Mouse (Mus musculus) gastrocnemius, postnatal 14 days (tissue): ENCODE results near the gene Aox2. TPM values are rescaled to one million over a fixed set of nuclear protein-coding genes. Genes with fewer than 3 reads are reported as not detected.

Source experiments
- DNase-seq: peaks from one replicate; pipeline ENCODE4 v3.0.0; 2021; ENCODE audit warnings: mixed read lengths
- intact Hi-C: fragments of 180-260 bp; cut with DNase I; formaldehyde crosslinking; loops from one replicate; pipeline ENCODE4 v1.15.1; 2025; ENCODE audit warnings: low total_unique reads
- total RNA-seq, 2 experiments: library from RNA; stranded (reverse); gene quantifications; 2 replicates each; pipeline ENCODE4 v1.2.3; 2021

Gene Aox2
- total RNA-seq, 2 experiments from 2014 or later: 0.08 to 0.13 TPM

DNA sequence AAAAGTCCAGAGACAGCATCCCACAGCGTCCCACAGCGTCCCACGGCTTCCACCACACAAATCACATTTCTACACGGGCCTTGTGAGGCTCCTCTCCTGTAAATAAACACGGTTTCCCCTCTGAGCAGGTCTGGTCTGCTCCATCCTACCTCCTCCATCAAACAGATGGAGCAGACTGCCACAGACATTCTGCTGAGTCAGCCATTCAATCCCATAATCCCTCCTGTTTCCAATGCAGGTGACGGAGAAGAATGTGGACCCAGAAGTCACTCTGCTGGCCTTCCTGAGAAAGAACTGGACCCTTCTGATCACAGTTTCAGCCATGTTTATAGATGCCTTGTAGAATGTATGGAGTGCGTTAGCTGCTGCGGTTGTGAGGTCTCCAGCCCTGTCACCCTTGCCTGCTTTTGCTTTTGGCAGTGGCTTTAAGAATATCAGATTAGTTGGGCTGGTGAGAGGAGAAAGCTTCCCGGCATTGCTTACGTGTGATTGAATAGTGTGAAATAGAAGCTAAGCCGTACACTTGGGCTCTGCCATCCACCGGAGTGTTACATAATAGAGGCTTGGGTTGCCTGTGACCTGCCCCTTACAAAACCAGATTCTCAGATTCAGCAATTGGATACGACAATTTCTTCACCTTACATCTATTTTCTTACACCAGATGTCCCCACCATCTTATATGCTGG is 3.0 kb downstream of the Aox2 start:
- DNase-seq: no peak
- intact Hi-C loops: no loop called here

DNA sequence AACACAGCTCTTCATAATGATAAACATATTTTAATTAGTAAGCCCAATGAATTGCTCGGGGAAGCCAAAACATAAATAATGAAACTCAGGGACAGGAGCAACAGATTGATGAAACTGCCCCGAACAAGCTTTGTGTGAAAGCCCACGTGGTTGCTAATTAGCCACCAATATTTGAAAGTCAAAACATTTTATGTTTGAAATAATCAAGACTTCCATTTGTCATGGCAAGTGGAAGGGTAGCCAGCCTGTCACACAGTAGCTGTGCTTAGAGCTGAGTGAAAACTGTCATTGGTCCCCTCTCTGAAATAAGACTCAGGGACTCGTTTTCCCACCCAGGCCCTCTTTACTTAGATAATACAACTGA is 3.5 kb downstream of the Aox2 start:
- DNase-seq: no peak
- intact Hi-C loops: no loop called here

DNA sequence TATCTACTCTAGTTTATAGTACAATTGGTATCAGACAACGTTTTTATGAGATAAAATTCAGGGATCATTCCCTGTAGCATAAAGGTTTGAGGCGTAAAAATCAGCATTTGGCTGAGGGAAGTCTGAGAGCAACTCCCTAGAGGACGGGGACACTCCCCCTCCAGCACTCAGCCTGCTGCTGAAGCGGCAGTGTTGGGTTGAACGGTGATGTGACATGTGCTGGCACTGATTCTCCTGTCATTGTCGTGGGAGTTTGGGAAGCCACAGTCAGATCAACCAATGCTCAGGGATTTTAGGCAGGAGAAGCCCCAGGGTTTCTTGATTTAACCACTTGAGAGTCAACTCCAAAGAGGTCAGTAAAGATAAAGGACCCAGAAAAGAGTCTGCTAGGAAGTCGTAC is 6.4 kb downstream of the Aox2 start:
- intact Hi-C loops: no loop called here
- no peak for DNase-seq

DNA sequence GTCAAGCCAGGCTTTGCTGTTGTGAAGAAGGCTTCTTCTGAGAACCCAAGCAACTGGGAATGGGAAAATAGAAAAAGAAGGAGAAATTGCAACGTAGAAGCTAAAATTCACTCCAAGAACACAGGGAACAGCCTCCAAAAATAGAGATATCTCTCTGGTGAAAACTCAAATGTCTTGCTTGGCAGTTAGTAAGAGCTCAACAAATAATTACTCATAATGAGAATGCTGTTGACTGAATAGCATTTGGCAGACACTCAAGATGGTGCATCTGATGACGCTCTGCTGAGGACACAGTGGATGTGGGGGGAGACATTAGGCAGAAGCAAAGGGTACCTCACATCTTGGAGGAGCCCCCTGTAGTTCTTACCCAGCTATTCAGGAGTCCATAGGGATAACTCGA is 10.0 kb downstream of the Aox2 start:
- intact Hi-C loops: no loop called here

DNA sequence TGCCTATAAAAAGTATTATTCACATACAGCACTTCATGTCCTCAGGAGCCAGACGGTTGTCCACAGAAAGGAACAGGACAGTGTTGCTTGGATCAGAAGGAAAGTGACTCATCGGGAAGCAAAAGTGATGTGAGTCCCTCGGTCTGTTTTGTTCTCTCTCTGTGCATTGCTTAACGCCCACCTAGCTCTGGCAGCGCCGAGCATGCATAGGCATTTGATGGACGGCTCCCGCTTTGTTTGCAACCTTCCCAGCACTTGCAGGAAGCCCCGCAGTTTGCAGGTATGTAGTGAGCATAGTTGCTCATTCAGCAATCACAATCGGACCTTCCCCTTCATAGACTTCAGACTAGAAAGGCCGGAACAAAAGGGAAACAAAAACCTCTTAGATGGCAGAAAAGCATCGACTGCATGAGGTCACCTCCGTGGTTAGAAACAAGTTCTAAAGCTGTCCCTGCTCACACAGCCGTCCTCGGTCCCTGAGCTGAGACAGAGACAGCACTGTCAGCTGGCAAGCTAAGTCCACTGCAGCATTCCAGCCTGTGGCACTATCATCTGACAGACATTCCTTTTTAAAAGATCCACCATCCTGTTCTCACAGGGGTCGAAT is 11.8 kb downstream of the Aox2 start:
- intact Hi-C loops: no loop called here
- no peak for DNase-seq

More for the DNA sequence above, 10.0 kb downstream of the Aox2 start:
- DNase-seq: no peak

DNA sequence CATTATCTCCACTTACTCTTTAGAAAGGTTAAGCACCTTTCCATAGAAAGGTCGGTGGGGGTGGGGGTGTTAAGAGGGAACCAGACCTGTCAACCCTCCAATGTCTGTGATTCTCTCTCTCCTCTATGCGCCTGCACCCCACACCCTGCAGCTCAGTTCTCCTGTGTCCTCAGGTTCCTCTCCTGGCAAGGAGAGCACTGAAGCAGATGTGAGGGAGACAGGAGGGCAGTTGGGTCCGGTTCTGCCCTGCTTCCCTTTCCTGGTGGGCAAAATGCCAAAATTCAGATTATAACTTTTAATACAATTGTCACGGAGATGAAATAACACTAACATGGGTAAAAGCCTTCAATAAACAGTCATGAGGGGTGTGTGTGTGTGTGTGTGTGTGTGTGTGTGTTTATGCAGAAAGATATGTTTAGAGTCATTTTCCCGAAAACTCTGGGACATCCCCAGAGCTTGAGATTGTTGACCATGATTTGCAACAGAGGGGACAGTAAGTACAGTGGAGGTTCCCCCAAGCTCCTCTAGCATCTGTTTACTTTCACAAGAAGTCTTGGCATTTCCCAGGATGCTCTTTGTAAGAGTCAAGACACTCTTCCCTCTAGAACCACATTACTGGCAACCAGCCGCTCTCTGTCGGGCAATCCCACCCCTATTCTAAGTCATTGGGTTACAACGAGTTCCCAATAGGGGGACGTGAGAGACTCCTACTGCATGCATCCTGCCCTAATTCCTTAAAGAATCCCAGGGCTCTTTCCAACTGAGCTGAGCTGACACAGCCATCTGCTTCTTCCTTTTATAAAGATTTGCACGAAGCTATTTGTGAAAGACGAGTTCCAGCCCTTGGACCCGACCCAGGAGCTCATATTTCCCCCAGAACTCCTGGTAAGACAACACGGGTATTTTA is 13.5 kb downstream of the Aox2 start:
- intact Hi-C loops: no loop called here
- DNase-seq: peak; percentile 55

DNA sequence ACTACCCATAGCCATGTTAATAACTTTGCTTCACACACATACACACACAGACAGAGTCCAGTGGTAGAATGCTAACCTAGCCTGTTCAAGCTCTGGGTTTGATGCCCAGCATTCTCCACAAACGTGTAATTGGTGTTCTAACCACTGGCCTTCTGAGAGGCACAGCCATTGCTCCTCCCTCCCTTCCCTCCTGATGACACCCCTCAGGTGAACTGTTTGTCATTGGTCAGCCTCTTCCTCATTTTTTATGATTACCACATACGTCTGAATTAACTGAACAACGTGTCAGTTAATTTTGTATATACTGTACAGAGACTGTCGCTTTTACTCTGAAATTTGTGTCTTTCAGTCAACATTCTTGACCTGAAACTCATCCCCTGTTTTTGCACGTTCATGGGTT is 16.6 kb downstream of the Aox2 start:
- DNase-seq: no peak
- intact Hi-C loops: loop anchor here (5.0 kb wide), 1 partner anchor 137 kb away; no protein-coding TSS in a partner anchor

DNA sequence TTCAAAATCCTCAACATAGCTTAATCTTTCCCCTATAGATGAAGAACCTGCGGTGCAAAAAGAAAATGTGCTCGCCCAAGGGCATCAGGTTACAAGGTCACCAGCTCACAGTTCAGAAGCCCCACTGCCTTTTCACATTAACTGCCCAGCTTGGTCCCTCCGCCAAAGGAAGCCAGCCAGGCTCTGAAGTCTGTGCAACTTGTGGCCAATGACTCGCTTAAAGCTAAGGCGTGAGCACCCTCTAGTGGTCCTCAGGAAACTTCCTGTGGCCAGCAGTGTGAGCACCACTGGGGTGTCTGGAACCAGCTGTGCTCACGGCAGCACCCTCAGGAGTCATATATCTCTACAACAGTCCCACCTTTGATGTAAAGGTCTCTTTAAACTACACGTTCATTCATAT is 18.2 kb downstream of the Aox2 start:
- intact Hi-C loops: loop anchor here (5.0 kb wide), 1 partner anchor 139 kb away; no protein-coding TSS in a partner anchor
- DNase-seq: peak; percentile 82

DNA sequence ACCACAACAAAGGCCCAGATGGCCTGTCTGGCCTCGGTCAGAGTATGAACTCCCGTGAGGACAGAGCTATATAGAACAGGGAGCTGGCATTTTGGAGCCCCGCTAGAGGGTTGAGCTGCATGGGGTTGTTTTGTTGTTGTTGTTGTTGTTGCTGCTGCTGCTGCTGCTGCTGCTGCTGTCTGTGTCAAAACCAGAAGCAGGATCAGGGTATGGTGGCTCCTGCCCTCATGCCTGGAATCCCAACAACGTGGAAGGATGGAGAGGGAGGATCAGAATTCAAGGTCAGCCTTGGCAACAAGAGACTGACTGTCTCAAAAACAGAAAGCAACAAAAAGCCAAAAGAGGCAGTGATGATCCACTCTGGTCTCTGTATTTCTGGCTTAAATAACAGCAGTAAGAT is 18.7 kb downstream of the Aox2 start:
- DNase-seq: no peak
- intact Hi-C loops: loop anchor here (5.0 kb wide), 1 partner anchor 140 kb away; no protein-coding TSS in a partner anchor

DNA sequence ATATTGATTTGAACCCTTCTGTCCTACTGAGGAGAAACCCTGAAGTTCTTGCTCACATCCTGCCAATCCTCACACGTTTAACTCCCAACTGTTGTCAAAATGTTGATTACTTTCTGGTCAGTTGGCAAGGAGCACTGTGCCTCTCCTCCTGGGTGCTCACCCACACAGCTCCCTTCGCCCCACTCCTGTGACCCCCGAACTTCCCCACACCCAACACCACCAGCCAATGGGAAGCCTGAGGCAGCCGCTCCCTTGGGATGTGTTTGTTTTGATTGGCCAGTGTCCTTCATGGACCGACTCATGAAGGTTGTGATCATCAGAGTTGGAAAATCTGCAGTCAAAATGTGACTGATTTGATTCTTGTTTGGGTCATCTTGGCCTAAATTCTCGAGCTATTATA is 20.2 kb downstream of the Aox2 start:
- DNase-seq: no peak
- intact Hi-C loops: loop anchor here (5.0 kb wide), 1 partner anchor 141 kb away; no protein-coding TSS in a partner anchor

DNA sequence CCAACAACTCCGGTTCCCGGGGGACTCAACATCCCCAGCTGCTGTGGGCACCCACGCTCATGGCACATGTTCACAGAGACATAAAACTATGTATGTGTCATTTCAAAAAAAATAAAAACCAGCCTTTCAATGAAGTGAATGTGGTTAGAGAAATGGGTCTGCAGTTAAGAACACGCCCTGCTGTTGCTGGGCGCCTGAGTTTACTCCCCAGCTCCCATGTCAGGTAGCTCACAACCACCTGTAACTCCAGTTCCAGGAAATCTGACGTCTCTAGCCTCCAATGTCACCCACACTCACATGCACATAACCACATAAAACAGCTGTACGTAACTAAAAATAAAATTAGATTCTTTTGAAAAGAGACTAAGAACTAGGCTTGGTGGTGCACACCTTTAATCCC is 22.9 kb downstream of the Aox2 start:
- intact Hi-C loops: no loop called here
- no peak for DNase-seq

DNA sequence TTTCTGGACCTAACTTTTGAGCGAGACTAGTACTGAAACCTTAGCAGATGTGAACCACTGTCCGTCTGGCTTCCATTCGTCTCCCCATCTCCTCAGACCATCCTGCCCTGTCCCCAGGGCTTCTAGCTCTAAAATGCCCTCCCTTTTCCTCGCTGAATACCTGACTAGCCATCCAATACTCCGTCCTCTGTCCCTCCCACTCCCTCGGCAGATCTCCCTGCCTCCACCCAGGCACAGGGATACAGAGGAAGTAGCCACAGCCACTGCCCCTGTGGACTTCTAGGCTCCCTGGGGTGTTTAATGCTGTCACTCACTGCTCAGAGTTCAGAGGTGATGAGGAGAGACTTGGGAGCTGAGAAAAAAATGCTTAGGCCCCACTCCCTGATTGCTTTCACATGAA is 23.9 kb downstream of the Aox2 start:
- no peak for DNase-seq
- intact Hi-C loops: no loop called here

DNA sequence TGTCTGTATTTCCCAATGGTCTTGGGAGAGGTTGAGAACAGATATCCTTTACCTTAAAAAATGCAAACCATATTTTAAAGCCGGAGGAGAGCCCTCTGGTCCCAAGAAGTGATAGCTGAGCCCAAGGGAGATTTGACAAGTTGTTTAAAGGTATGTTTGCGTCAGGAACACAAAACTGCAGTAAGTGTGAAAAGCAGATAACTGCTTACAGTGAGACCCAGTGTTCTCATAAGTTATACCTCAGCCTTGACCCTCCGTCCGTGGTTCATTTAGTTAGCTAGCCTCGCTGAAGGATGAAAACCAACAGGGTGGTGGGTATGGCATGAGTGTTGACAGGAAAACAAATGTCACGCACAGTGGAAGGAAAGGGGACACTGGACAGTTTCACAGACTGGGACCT is 24.9 kb downstream of the Aox2 start:
- DNase-seq: no peak
- intact Hi-C loops: no loop called here

DNA sequence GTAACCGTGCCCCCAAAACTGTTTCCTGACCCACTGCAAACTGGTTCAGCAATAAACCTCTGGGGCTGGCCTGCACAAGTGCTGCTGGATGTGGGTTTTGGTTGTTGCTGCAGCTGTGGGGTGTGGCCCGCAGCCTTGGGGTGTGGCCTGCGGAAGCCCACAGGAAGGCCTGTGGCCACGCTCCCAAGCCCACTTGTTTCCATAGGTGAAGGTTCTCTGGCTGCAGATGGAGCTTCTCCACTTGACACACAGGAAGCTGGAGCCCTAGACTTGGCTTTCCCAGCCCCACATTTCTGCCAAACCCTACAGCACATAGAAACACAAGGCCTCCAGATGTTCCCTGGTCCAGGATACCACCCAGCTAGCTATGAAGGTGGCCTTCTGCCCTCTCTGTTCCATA is 25.6 kb downstream of the Aox2 start:
- DNase-seq: peak; percentile 32
- intact Hi-C loops: no loop called here

DNA sequence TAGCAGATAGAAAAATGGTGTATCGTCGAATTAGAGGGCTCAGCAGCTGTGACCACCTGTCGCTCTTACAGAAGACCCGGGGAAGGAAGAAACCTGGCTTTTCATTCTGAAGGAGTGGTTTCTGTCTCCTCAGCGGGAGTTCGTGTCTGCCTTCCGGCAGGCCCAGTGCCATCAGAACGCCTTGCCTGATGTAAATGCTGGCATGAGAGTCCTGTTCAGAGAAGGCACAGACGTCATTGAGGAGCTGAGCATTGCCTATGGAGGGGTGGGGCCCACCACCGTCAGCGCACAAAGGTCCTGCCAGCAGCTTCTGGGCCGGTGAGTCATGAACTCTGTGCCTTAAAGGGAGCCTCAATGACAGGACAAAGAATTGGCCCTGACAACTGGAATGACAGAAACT is 26.2 kb downstream of the Aox2 start:
- intact Hi-C loops: no loop called here
- no peak for DNase-seq

DNA sequence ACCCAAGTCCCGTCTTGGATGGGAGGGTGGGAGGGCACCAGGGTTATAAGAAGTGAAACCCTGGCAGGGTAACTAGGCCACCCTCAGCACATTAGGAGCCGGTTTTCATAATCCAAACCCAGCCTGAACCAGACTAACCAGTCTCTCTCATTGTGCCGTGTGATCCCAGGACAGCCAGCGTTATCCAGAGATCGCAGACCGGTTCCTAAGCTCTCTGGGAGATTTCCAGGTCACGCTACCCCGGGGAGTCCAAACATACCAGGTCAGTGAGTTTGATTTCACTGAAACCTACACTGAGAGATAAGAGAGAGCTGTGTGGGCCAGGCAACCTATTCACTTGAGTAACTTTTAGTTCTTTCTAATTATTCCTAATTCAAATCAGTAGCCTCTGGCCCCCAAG is 29.1 kb downstream of the Aox2 start:
- intact Hi-C loops: no loop called here

DNA sequence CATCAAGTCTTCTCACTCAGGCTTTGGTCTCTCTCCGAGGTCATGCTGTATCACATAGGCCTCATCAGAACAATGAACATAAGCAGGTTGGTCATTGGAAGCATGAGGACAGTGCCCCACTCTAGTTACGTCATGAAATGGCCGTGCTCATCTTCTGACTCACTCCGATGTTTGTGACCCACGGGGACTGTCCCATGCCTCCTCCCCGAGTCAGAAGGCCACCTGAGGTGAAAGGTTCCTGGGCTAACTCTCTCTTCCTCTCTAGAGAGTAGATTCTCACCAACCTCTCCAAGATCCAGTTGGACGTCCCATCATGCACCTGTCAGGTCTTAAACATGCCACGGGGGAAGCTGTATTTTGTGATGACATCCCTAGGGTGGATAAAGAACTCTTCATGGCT is 30.5 kb downstream of the Aox2 start:
- DNase-seq: no peak
- intact Hi-C loops: no loop called here

More for the DNA sequence above, 29.1 kb downstream of the Aox2 start:
- no peak for DNase-seq

DNA sequence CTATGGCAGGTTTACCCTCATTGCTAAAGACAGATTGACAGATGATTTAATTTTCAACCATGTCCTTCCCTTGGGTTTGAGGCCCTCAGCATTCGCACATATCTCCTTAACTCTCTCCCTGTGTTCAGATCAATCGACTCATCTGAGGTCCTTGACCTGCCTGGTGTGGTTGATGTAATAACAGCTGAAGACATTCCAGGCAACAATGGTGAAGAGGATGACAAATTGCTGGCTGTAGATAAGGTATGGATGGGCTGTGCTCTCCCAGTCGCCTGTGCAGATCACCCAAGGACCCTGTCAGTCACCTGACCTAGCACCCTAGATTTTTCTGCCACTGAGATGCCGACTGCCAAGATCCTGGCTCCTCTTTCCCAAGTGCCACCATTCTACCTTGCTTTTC is 31.7 kb downstream of the Aox2 start:
- no peak for DNase-seq
- intact Hi-C loops: no loop called here

DNA sequence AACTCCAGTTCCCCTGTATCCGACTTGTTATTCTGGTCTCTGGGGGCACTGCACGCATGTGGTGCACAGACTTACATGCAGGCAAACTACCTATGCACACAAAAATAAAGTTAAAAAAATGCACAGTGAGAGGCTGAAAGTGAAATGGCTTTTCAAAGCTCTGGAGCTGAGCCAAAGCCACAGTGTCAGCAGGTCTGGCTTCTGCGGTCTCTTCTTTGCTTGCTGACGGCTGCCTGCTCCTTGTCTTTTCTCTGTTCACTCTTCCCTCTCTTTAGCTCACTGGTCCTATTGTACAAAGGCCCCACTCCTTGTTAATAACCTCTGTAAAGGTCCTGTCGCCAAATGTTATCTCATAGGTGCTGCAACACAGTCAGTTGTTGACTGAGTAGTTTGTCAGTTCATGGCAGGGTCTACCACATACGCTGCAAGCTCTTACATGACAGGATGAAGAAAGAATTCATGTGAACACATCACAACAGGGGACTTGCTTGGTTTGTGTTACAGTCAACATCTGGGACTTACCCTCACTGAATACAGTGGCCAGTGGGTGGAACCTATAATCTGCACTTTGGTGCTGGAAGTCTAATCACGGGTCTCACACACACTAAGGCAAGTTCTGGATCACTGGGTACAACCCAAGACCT is 33.2 kb downstream of the Aox2 start:
- DNase-seq: no peak
- intact Hi-C loops: no loop called here

DNA sequence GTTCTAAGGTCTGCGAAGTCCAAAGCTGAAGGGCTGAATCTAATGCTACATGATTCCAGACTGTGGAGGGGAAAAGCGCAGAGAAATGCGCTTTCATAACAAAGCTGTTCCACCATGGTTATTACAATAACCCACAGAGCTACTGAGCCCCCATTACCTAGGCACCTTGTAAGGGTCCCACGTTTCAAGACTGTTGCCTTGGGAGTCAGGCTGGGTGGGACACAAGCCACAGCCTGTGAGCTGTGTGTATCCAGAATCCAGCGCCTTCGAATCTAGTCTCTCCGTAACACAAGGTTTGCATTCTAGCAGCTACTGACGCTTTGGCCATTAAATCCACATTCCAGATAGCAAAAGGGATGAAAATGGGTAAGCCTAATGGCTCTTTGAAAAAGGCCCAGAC is 35.0 kb downstream of the Aox2 start:
- intact Hi-C loops: no loop called here
- no peak for DNase-seq
